Mouse (Mus musculus) CD4-positive, CD25-positive, alpha-beta regulatory T cell, adult 9 weeks (primary cell): ENCODE results near the gene Stk19. TPM values are rescaled to one million over a fixed set of nuclear protein-coding genes. Genes with fewer than 3 reads are reported as not detected.

Source experiments
- polyA plus RNA-seq: library from polyadenylated mRNA; unstranded; fragments of 100-300 nt; shearing (Covaris generic); gene quantifications from one replicate; pipeline ENCODE4 v1.2.1, GENCODE M21; 2017

Gene Stk19
- polyA plus RNA-seq, result 39.7 TPM

GRCm38 (mm10) chr17:34836856-34837221 lies at the start of gene Stk19, which contains the start of gene Dxo:
Gene Stk19 (minus strand): TSS chr17:34836945.
Gene Dxo (plus strand): TSS chr17:34837019.

DNA sequence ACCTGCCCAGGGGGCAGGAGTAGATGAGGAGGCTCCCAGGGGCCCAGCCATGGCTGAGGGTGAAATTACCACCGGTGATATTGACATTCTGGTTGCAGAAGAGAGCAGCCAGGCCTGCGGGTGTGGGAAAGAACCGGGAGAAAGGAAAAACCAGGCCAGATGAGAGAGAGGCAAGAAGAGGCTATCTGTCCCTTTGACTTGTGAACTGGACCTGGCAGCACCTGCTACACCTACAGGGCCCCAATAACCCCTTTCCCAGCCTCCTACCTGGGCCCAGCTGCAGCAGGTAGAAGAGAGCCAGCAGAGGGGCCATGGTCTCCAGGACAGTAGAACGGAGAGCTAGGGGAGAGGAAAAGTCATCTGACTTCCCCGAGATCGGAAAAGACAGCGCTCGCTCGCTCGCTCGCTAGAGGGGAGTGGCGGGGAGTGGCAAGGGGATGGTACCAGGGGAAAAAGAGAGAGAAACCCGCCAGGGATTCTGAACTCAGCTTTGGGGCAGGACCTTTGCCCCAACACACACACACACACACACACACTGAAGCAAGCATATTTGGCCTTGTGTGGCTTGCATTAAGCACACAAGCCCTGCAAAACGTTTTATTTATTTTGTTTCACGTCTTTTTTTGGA lies 45.1 kb upstream of the Stk19 start, which contains the start of gene Gm20547:
Gm20547 (minus strand) TSS at position 360 of the 628 bp plus-strand sequence.

DNA sequence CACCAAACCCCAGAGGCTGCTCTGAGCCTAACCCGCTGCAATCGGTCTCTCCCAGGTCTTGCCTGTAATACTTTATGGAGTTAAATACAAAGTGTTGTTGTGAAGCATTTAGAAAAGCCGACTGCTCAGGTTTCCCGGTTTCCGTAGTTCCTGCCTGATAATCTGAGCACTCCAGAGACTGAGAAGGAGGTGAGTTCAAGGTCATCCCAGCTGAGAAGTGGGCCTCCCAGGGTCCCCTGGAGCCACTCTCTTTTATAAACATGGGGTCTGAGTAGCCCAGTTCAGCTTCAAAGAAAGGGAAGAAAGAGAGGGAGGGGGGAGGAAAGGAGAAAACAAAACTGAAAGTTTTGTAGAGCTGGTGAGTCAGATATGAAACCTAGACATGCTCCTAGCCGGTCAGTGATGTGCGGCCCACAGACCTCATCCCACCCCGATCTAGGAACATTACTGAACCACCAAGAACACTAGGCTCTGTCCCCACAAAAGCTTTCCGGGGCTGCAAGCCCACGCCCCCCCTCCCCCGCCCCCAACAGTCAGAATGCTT lies 42.7 kb upstream of the Stk19 start, which contains the start of gene Zbtb12:
Zbtb12 (plus strand) TSS at position 148 of the 544 bp plus-strand sequence.

DNA sequence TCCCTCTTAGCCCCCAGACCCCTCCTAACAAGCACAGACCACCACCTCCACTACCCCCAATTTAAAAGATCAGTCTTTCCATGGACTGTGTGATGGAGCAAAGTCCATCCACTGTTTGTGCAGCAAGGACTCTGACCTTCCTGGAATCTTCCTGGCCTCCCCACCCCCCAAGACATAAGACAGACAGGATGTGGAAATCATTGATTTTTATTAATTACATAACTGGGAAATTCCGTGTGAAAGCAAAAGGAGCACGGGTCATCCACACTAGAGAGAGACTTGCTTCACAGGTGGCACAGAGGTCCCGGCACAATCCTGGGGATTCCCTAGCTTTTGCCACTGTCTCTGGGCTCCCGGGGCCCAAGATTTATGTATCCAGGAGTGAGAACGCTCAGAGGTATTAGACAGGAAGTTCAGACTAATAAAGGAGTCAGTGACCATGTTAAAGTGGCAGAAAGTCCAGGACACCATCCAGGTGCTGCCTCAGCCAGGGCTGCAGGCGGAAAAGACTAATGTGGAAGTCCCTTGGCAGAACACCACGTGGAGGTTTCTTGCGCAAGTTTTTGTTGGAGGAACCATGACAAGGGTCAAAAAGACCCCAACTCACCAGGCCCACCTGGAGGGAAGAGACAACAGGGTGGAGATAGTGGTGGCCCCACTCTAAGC lies 25.8 kb upstream of the Stk19 start, which contains the start of gene Cfb:
Cfb (minus strand) TSS at position 103 of the 666 bp plus-strand sequence.

DNA sequence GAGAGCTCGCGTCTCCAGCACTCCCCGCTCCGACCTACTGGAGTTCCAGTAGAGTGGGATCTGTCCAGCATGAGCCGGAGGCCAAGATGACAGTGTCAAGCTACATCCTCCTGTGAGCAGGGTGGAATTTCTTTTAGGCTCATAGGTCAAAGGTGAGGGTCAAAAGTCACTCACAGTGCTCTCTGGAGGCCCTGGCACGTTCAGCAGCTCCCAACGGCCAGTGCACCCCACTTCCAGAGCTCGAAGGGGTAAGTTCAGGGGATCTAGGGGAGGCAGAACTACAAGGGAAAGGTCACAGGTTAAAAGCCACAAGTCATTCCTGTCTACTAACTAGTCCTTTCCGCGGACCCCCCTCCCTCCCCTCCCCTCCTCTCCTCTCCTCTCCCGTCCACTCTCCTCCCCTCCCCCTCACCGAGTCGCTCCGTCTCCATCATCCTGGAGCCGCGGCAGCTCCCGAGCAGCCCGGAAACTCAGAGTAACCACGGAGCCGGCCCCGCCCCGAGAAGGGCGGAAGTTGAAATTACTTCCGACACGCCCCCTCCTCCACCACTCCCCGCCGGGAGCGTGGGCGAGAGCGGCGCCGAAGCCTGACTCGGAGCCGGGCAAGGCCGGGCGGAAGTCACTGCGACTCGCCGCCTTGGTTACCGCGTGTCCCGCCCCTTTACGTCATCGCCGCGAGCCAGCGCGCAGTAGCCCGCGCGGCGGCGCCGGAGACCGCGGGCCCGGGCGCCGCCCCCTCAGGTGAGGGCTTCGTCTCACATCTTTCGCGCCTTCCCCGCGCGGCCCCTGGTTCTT lies 13.2 kb upstream of the Stk19 start, which contains the start of the genes Skiv2l and Nelfe:
Skiv2l (minus strand) TSS at position 489 of the 795 bp plus-strand sequence.
Nelfe (plus strand) TSS at position 670 of the 795 bp plus-strand sequence.

DNA sequence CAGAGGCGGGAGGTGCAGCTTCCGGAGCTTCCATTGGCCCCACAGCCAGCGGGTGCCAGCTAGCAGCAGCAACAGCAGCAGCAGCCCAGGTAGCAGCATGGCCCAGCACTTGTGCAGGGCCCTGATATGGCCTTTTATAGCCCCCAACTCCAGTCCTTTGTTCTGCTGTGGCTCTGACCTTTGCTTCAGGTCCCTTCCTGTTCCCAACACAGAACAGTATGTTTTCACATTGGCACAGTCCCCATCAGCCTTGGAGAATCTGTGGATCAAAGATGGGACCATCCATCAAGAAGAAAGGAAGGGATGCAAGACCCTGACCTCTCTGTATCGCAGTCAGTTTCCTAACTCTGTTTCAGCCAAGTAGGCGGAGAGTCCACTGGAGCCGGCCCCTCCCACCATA lies 32.4 kb downstream of the Stk19 start, which contains the start of gene Cyp21a1:
Cyp21a1 (minus strand) TSS at position 261 of the 400 bp plus-strand sequence.

Other genes starting within 250 kb of the Stk19 start
- gene Gpsm3, start 247.1 kb downstream of the Stk19 start, polyA plus RNA-seq, result 354 TPM
- 11.9 TPM for gene Pbx2, start 245.7 kb downstream of the Stk19 start, polyA plus RNA-seq
- 4.2 TPM for gene Ager, start 239.1 kb downstream of the Stk19 start, polyA plus RNA-seq
- gene Rnf5, start 233.3 kb downstream of the Stk19 start, polyA plus RNA-seq, result 114 TPM
- gene Agpat1, start 232.7 kb downstream of the Stk19 start, polyA plus RNA-seq, result 25.7 TPM
- 3.9 TPM for gene Egfl8, start 221.0 kb downstream of the Stk19 start, polyA plus RNA-seq
- gene Ppt2, start 208.4 kb downstream of the Stk19 start, polyA plus RNA-seq, result 26.8 TPM
- gene Prrt1, start 207.4 kb downstream of the Stk19 start, polyA plus RNA-seq, result 2.9 TPM
- 6.2 TPM for gene Fkbpl, start 192.2 kb downstream of the Stk19 start, polyA plus RNA-seq
- 61.4 TPM for gene Atf6b, start 189.8 kb downstream of the Stk19 start, polyA plus RNA-seq
- gene Tnxb, start 166.4 kb downstream of the Stk19 start, polyA plus RNA-seq, result not detected
- gene C4b, start 93.1 kb downstream of the Stk19 start, polyA plus RNA-seq, result 0.07 TPM
- not detected for gene Cyp21a1, start 32.4 kb downstream of the Stk19 start, polyA plus RNA-seq
- gene Dxo, start 74 bp upstream of the Stk19 start, polyA plus RNA-seq, result 76.3 TPM
- gene Skiv2l, start 13.3 kb upstream of the Stk19 start, polyA plus RNA-seq, result 143 TPM
- gene Nelfe, start 13.4 kb upstream of the Stk19 start, polyA plus RNA-seq, result 39.1 TPM
- 2.2 TPM for gene Cfb, start 25.6 kb upstream of the Stk19 start, polyA plus RNA-seq
- gene Zbtb12, start 42.5 kb upstream of the Stk19 start, polyA plus RNA-seq, result 0.41 TPM
- gene Gm20547, start 45.1 kb upstream of the Stk19 start, polyA plus RNA-seq, result not detected
- gene C2, start 61.3 kb upstream of the Stk19 start, polyA plus RNA-seq, result 3.0 TPM
- gene Ehmt2, start 61.5 kb upstream of the Stk19 start, polyA plus RNA-seq, result 29.6 TPM
- not detected for gene Slc44a4, start 77.5 kb upstream of the Stk19 start, polyA plus RNA-seq
- 107 TPM for gene Neu1, start 94.3 kb upstream of the Stk19 start, polyA plus RNA-seq
- 1.3 TPM for gene Hspa1b, start 122.3 kb upstream of the Stk19 start, polyA plus RNA-seq
- not detected for gene Gm20481, start 133.0 kb upstream of the Stk19 start, polyA plus RNA-seq
- gene Hspa1a, start 135.2 kb upstream of the Stk19 start, polyA plus RNA-seq, result 0.56 TPM
- gene Hspa1l, start 135.8 kb upstream of the Stk19 start, polyA plus RNA-seq, result not detected
- 38.4 TPM for gene Lsm2, start 144.9 kb upstream of the Stk19 start, polyA plus RNA-seq
- gene Vars, start 164.0 kb upstream of the Stk19 start, polyA plus RNA-seq, result 124 TPM
- 0.17 TPM for gene Vwa7, start 179.6 kb upstream of the Stk19 start, polyA plus RNA-seq
- gene Sapcd1, start 191.1 kb upstream of the Stk19 start, polyA plus RNA-seq, result 3.2 TPM
- 2.7 TPM for gene Msh5, start 209.8 kb upstream of the Stk19 start, polyA plus RNA-seq
- gene Clic1, start 213.0 kb upstream of the Stk19 start, polyA plus RNA-seq, result 654 TPM
- gene Ddah2, start 222.1 kb upstream of the Stk19 start, polyA plus RNA-seq, result 3.6 TPM
- not detected for gene Ly6g6c, start 228.4 kb upstream of the Stk19 start, polyA plus RNA-seq
- not detected for gene Mpig6b, start 229.2 kb upstream of the Stk19 start, polyA plus RNA-seq
- not detected for gene Ly6g6e, start 240.0 kb upstream of the Stk19 start, polyA plus RNA-seq
- gene Ly6g6d, start 241.1 kb upstream of the Stk19 start, polyA plus RNA-seq, result not detected
- gene Ly6g6f, start 248.7 kb upstream of the Stk19 start, polyA plus RNA-seq, result not detected